Mouse (Mus musculus): ENCODE results near the gene Aass. TPM values are rescaled to one million over a fixed set of nuclear protein-coding genes. Genes with fewer than 3 reads are reported as not detected.
"Not testable (repeated sequence)": the region's sequence is repeated elsewhere in the genome, so short reads cannot be mapped to it uniquely, and the experiment has no call there.

Aass gene
- polyA plus RNA-seq, 1 experiment from 2014 or later: 1.7 TPM

- Histone ChIP-seq H3K36me3 (no peaks in the 10 kb centered on the region), H3K9me3 (no peaks in the 10 kb centered on the region), H3K4me1 (replicated peaks) (no peaks in the 10 kb centered on the region), H3K27ac (no peak overlapping the region), H3K4me3 (no peak overlapping the region), H3K27me3 (ENCODE audit: insufficient read depth, poor library complexity, severe bottlenecking) (no peaks in the 10 kb centered on the region)
- 92% methylated on average over 4 of the region's 4 CpGs for WGBS
- DNase-seq (ENCODE audit: low spot score): no peak
Measured at GRCm38 (mm10) chr6:23107069-23107468, 25.7 kb downstream of the Aass start.

- H3K4me1 ChIP-seq (replicated peaks): no peaks in the 10 kb centered on the region
- H3K27me3 ChIP-seq (ENCODE audit: insufficient read depth, poor library complexity, severe bottlenecking): no peaks in the 10 kb centered on the region
- 80% methylated on average over 4 of the region's 4 CpGs for WGBS
- H3K27ac ChIP-seq: no peak overlapping the region
- H3K4me3 ChIP-seq: no peak overlapping the region
- no peaks in the 10 kb centered on the region for H3K36me3 ChIP-seq
- no peak for DNase-seq (ENCODE audit: low spot score)
- no peaks in the 10 kb centered on the region for H3K9me3 ChIP-seq
Measured at GRCm38 (mm10) chr6:23106373-23106772, 26.4 kb downstream of the Aass start.

GRCm38 (mm10) chr6:23090346-23091055, 42.3 kb downstream of the Aass start:
- H3K27ac ChIP-seq; H3K9me3 ChIP-seq; DNase-seq (ENCODE audit: low spot score); H3K4me3 ChIP-seq; H3K27me3 ChIP-seq (ENCODE audit: insufficient read depth, poor library complexity, severe bottlenecking); H3K36me3 ChIP-seq; H3K4me1 ChIP-seq (replicated peaks): not testable (repeated sequence)
- WGBS: 91% methylated on average over 11 of the region's 11 CpGs

- H3K4me1 ChIP-seq (replicated peaks); H3K9me3 ChIP-seq; H3K36me3 ChIP-seq; H3K27me3 ChIP-seq (ENCODE audit: insufficient read depth, poor library complexity, severe bottlenecking); H3K4me3 ChIP-seq; H3K27ac ChIP-seq; DNase-seq (ENCODE audit: low spot score): not testable (repeated sequence)
- 65% methylated on average over 4 of the region's 4 CpGs for WGBS
Measured at GRCm38 (mm10) chr6:23089292-23089691, 43.5 kb downstream of the Aass start.

GRCm38 (mm10) chr6:23084587-23085421, 48.0 kb downstream of the Aass start:
- no peaks in the 10 kb centered on the region for H3K9me3 ChIP-seq
- H3K4me1 ChIP-seq (replicated peaks): no peaks in the 10 kb centered on the region; the same call in 1 of the 2 replicates
- no peak overlapping the region for H3K4me3 ChIP-seq
- no peak for DNase-seq (ENCODE audit: low spot score)
- H3K27ac ChIP-seq: no peak overlapping the region
- 86% methylated on average over 5 of the region's 5 CpGs for WGBS
- H3K36me3 ChIP-seq: no peaks in the 10 kb centered on the region
- no peaks in the 10 kb centered on the region for H3K27me3 ChIP-seq (ENCODE audit: insufficient read depth, poor library complexity, severe bottlenecking)

- no peak overlapping the region for H3K27ac ChIP-seq
- no peaks in the 10 kb centered on the region for H3K27me3 ChIP-seq (ENCODE audit: insufficient read depth, poor library complexity, severe bottlenecking)
- no peak overlapping the region for H3K4me3 ChIP-seq
- WGBS: 65% methylated on average over 3 of the region's 3 CpGs
- peak; percentile 5 for DNase-seq (ENCODE audit: low spot score)
- no peaks in the 10 kb centered on the region for H3K9me3 ChIP-seq
- no peaks in the 10 kb centered on the region for H3K36me3 ChIP-seq
- no peaks in the 10 kb centered on the region; the same call in 1 of the 2 replicates for H3K4me1 ChIP-seq (replicated peaks)
Measured at GRCm38 (mm10) chr6:23079991-23080680, 52.6 kb downstream of the Aass start.

GRCm38 (mm10) chr6:23078273-23078672, 54.5 kb downstream of the Aass start:
- H3K9me3 ChIP-seq: no peaks in the 10 kb centered on the region
- H3K27ac ChIP-seq: no peak overlapping the region
- H3K4me3 ChIP-seq: no peak overlapping the region
- no peaks in the 10 kb centered on the region for H3K36me3 ChIP-seq
- no peaks in the 10 kb centered on the region for H3K27me3 ChIP-seq (ENCODE audit: insufficient read depth, poor library complexity, severe bottlenecking)
- H3K4me1 ChIP-seq (replicated peaks): no peaks in the 10 kb centered on the region; the same call in 1 of the 2 replicates
- DNase-seq (ENCODE audit: low spot score): no peak
- WGBS: 87% methylated on average over 2 of the region's 2 CpGs

- H3K27me3 ChIP-seq (ENCODE audit: insufficient read depth, poor library complexity, severe bottlenecking): no peaks in the 10 kb centered on the region
- H3K27ac ChIP-seq: no peak overlapping the region
- no peaks in the 10 kb centered on the region; the same call in 1 of the 2 replicates for H3K4me1 ChIP-seq (replicated peaks)
- H3K4me3 ChIP-seq: no peak overlapping the region
- H3K9me3 ChIP-seq: no peaks in the 10 kb centered on the region
- WGBS: 67% methylated on average over 2 of the region's 2 CpGs
- no peak for DNase-seq (ENCODE audit: low spot score)
- no peaks in the 10 kb centered on the region for H3K36me3 ChIP-seq
Measured at GRCm38 (mm10) chr6:23076060-23076459, 56.7 kb downstream of the Aass start.

GRCm38 (mm10) chr6:23055734-23056133, 77.1 kb downstream of the Aass start:
- Histone ChIP-seq H3K27me3 (ENCODE audit: insufficient read depth, poor library complexity, severe bottlenecking) (no peaks in the 10 kb centered on the region), H3K36me3 (peaks cover 14% of the 10 kb centered on the region), H3K27ac (no peak overlapping the region), H3K4me1 (replicated peaks) (no peaks in the 10 kb centered on the region), H3K4me3 (no peak overlapping the region), H3K9me3 (peaks cover 4% of the 10 kb centered on the region; the same call in 1 of the 2 replicates)
- WGBS: 89% methylated on average over 5 of the region's 5 CpGs
- no peak for DNase-seq (ENCODE audit: low spot score)

- no peak overlapping the region for H3K27ac ChIP-seq
- H3K36me3 ChIP-seq: peaks cover 26% of the 10 kb centered on the region
- no peaks in the 10 kb centered on the region for H3K27me3 ChIP-seq (ENCODE audit: insufficient read depth, poor library complexity, severe bottlenecking)
- no peaks in the 10 kb centered on the region for H3K4me1 ChIP-seq (replicated peaks)
- H3K9me3 ChIP-seq: peaks cover 4% of the 10 kb centered on the region; the same call in 1 of the 2 replicates
- H3K4me3 ChIP-seq: no peak overlapping the region
- 94% methylated on average over 4 of the region's 4 CpGs for WGBS
- no peak for DNase-seq (ENCODE audit: low spot score)
Measured at GRCm38 (mm10) chr6:23048836-23049235, 84.0 kb downstream of the Aass start.

GRCm38 (mm10) chr6:23028251-23028650, 104.5 kb downstream of the Aass start:
- Histone ChIP-seq H3K27me3 (ENCODE audit: insufficient read depth, poor library complexity, severe bottlenecking) (no peaks in the 10 kb centered on the region), H3K4me3 (no peak overlapping the region), H3K9me3 (no peaks in the 10 kb centered on the region), H3K4me1 (replicated peaks) (no peaks in the 10 kb centered on the region), H3K27ac (no peak overlapping the region), H3K36me3 (peaks cover 7% of the 10 kb centered on the region; the same call in 1 of the 2 replicates)
- no peak for DNase-seq (ENCODE audit: low spot score)
- 78% methylated on average over 1 of the region's 1 CpGs for WGBS
